Mouse (Mus musculus): Measurements from ENCODE around the gene 1700001K19Rik. TPM values are rescaled to one million over a fixed set of nuclear protein-coding genes. Genes with fewer than 3 reads are reported as not detected.

1700001K19Rik gene
- not detected for polyA plus RNA-seq (2015; fragmentation: Illumina TruSeq; extraction: RNeasy Lipid Tissue Mini Kit (QIAGEN cat#74804); ENCODE audit: insufficient read depth, low replicate concordance)

DNA sequence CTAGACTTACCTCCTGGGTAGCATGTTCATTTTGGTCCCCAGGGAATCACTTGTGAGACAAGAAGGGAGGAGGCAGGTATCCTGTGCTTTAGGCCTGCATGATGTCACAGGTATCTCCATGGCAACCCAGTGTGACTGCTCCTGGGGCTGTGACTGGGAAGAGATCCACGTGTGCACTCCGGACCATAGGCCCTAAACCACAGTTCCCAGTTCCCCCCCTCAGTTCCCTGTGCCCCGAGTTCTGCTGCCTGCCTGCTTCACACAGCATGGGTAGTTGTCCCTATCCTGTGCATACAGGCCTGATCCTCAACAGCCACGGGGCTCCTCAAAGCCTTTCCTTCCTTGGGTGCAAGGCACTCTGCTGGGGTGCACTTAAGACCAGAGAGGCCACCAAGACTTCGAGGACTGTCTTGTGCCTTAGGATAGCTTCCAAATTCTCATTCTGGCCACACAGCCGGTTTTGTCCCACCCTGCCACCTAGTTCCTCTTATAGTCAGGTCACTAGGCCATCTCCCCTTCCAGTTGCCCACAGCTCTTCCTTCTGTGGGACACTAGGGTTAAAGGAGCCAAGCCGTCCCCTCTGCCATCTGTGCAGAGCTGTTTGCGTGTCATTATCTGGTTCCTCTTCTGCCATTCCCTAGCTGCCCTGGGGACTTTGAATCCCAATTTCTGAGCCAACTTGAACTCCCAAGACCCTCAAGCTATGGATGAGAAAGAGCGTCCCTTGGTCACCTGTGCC is at the start of gene 1700001K19Rik:
Gene 1700001K19Rik (minus strand): TSS at position 59 of the 739 bp plus-strand sequence.

DNA sequence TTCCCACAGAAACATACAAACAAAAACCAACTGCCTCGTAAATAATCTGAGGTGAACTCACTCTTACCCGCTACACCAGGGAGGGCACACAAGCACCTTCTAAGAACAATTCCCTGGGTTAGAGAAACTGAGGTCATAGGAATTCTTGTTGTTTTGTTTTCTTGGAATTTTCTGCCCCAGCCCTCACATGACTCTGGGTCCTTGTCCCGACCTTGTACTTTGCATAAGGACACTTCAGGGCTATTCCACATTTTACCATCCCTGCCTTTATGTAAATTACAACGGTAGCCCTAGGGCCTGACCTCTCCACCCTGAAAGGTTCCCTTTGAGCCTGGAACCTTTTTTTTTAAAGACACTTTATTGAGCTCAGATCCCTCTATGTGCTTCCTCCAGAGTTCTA is 20.1 kb upstream of the 1700001K19Rik start, which contains the start of gene Hsp90aa1:
Gene Hsp90aa1 (minus strand): TSS at position 173 of the 400 bp plus-strand sequence.

Other genes with a start within 250 kb of the 1700001K19Rik start
- gene Ppp2r5c, start 235.5 kb downstream of the 1700001K19Rik start, polyA plus RNA-seq (2015; fragmentation: Illumina TruSeq; extraction: RNeasy Lipid Tissue Mini Kit (QIAGEN cat#74804); ENCODE audit: insufficient read depth, low replicate concordance), result 126 TPM
- gene Dync1h1, start 81.2 kb downstream of the 1700001K19Rik start, polyA plus RNA-seq (2015; fragmentation: Illumina TruSeq; extraction: RNeasy Lipid Tissue Mini Kit (QIAGEN cat#74804); ENCODE audit: insufficient read depth, low replicate concordance), result 46.8 TPM
- 397 TPM for gene Hsp90aa1, start 20.1 kb upstream of the 1700001K19Rik start, polyA plus RNA-seq (2015; fragmentation: Illumina TruSeq; extraction: RNeasy Lipid Tissue Mini Kit (QIAGEN cat#74804); ENCODE audit: insufficient read depth, low replicate concordance)
- gene Wdr20, start 55.3 kb upstream of the 1700001K19Rik start, polyA plus RNA-seq (2015; fragmentation: Illumina TruSeq; extraction: RNeasy Lipid Tissue Mini Kit (QIAGEN cat#74804); ENCODE audit: insufficient read depth, low replicate concordance), result 32.4 TPM
- gene Mok, start 158.3 kb upstream of the 1700001K19Rik start, polyA plus RNA-seq (2015; fragmentation: Illumina TruSeq; extraction: RNeasy Lipid Tissue Mini Kit (QIAGEN cat#74804); ENCODE audit: insufficient read depth, low replicate concordance), result 0.37 TPM
- gene Zfp839, start 167.6 kb upstream of the 1700001K19Rik start, polyA plus RNA-seq (2015; fragmentation: Illumina TruSeq; extraction: RNeasy Lipid Tissue Mini Kit (QIAGEN cat#74804); ENCODE audit: insufficient read depth, low replicate concordance), result 10.7 TPM
- gene Cinp, start 206.5 kb upstream of the 1700001K19Rik start, polyA plus RNA-seq (2015; fragmentation: Illumina TruSeq; extraction: RNeasy Lipid Tissue Mini Kit (QIAGEN cat#74804); ENCODE audit: insufficient read depth, low replicate concordance), result 53.4 TPM
- 4.8 TPM for gene Tecpr2, start 206.6 kb upstream of the 1700001K19Rik start, polyA plus RNA-seq (2015; fragmentation: Illumina TruSeq; extraction: RNeasy Lipid Tissue Mini Kit (QIAGEN cat#74804); ENCODE audit: insufficient read depth, low replicate concordance)